Mouse (Mus musculus) left cerebral cortex, postnatal 10 days (tissue): ENCODE data around the gene Tcp11. TPM values are rescaled to one million over a fixed set of nuclear protein-coding genes. Genes with fewer than 3 reads are reported as not detected.
A peak's percentile ranks its signal among the peaks of the same experiment; 100 is the strongest.

Experiments
- DNase-seq, 2 experiments: peaks; one replicate each; pipeline ENCODE4 v3.0.0; 2021 to 2022; ENCODE audit warnings: low spot score in 2 of 2, mixed read lengths in 1 of 2; ENCODE audit errors: extremely low spot score in 1 of 2
- intact Hi-C: fragments of 180-260 bp; cut with DNase I; formaldehyde crosslinking; loops from one replicate; pipeline ENCODE4 v1.15.1; 2025
- total RNA-seq, 2 experiments: library from RNA; stranded (reverse); gene quantifications; 2 replicates each; pipeline ENCODE4 v1.2.3; 2021

The Tcp11 gene
- total RNA-seq, 2 experiments from 2014 or later, result 1.6 to 2.4 TPM

DNA sequence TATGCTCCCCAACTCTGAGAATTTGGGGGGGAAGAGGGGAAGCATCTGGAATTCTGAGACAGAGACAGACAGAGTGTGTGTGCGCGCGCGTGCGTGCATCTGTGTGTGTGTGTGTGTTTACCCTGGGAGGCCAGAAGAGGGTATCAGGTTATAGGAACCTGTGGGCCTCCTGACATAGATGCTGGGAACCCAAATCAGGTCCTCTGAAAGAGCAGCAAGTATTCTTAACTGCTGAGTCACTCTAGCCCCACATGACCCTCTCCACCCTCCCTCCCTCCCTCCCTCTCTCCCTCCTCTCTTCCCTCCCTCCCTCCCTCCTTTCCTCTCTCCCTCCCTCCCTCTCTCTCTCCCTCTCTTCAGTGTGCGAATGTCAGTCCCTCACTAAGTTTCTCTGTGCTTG lies 8.3 kb upstream of the Tcp11 start:
- no peak for DNase-seq
- intact Hi-C loops, result loop anchor here (10.0 kb wide), 1 partner anchor 246 kb away; no protein-coding TSS in a partner anchor

DNA sequence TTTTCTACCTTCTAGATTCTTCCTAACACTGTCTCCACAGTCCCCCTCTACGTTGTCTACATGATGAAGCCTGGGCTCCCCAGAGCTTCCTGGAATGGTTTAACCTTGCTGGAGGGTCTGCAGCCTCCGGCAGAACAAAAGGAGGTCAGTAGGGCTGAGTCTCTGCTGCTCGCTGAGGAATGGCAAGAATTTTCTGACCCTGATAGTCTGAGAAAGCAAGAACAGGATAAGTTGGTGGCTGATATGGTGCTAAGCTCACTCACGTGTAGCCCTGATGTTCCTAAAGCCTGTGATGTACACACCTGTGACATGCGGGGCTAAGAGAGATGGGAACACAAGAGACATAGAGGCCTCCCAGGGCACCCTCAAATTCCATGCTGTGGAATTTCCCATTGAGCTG lies 7.0 kb upstream of the Tcp11 start:
- no peak for DNase-seq
- intact Hi-C loops, result loop anchor here (10.0 kb wide), 1 partner anchor 247 kb away; no protein-coding TSS in a partner anchor

DNA sequence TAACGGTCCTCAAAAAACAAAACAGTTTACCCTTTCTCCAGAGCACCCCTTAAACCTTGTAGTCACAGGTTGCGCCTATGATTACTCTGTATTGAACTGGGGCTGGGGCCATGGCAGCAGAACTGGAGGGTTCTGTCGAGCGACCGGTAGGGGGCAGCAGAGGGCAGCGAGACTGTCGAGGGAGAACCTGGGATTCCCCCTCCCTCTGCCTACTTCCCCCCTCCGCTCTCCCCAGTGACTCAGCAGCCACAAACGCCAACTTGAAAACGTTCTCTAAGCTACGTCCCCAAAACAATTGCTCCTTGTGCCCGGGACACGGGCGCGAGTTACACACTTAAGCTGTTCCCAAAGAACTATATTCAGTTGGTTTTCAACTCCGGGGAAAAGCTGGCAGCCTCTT lies 4.5 kb upstream of the Tcp11 start:
- intact Hi-C loops, result loop anchor here (1.0 to 10.0 kb wide), 3 partner anchors 50 to 250 kb away; no protein-coding TSS in a partner anchor
- DNase-seq, result peak; percentile 79 to 93

- no peak for DNase-seq
- intact Hi-C loops, result loop anchor here (2.0 to 10.0 kb wide), 2 partner anchors 50 to 250 kb away; no protein-coding TSS in a partner anchor
These were observed 4.0 kb upstream of the Tcp11 start for GRCm38 (mm10) chr17:28084395-28084905.

DNA sequence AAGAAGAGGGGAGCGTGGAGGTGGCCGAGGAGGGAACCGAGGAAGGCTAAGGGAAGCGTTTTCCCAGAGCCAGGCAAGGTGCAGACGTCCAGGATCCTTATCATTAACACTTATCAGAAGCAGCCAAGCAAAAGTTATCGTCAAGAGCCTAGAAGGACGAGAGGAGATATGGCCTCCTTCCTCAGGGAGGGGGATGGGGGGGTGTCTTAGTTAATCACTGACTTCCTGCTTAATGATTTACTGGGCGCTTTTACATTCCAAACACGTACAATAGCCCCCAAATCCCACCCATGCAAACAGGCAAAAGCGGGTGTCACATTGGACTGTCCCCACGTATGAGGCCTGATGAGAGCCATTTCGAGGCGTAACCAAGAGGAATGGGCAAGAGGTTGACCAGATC lies 2.4 kb upstream of the Tcp11 start:
- DNase-seq, result no peak
- intact Hi-C loops, result loop anchor here (10.0 kb wide), 1 partner anchor 252 kb away; no protein-coding TSS in a partner anchor

DNA sequence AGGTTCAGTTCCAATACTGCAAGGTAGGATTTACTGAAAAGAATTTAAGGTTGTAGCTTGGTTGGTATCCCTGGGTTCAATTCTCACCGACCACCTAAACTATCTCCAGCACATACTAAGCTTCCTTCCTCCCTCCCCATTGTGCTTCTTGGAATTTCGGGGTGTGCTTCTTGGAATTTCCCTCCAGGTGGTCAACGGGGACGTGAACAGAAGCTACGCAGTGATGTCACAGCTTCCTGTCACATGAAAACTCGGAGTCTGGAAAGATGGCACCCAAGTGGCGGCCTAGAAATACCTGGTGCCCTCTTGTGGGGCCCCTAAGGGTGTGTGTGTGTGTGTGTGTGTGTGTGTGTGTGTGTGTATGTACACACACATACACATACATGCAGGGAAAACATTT lies 1.4 kb upstream of the Tcp11 start:
- no peak for DNase-seq
- intact Hi-C loops, result loop anchor here (10.0 kb wide), 1 partner anchor 253 kb away; no protein-coding TSS in a partner anchor

DNA sequence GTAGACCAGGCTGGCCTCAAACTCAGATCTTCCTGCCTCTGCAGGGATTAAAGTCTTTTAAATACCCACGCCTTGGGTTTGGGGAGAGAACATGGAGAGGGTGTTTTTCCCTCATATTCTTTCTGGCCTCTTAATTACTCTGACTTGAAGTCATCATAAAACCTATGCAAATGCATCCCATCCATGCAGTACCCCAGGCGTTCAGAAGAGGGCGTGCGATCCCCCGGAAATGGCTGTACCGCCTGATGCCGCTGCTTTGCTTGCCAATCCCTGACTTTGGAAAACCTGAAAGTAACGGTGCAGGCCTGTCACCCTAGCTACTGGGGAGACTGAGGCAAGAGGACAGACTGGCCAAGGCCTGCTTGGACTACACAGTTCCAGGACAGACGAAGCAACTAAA lies 946 bp upstream of the Tcp11 start:
- DNase-seq, result no peak
- intact Hi-C loops, result loop anchor here (10.0 kb wide), 1 partner anchor 253 kb away; no protein-coding TSS in a partner anchor

GRCm38 (mm10) chr17:28080817-28081165 lies 352 bp upstream of the Tcp11 start:
- no peak for DNase-seq
- intact Hi-C loops, result loop anchor here (10.0 kb wide), 1 partner anchor 254 kb away; no protein-coding TSS in a partner anchor

GRCm38 (mm10) chr17:28079618-28080017 lies 821 bp downstream of the Tcp11 start:
- peak; percentile 71 to 91 for DNase-seq
- intact Hi-C loops, result loop anchor here (10.0 kb wide), 1 partner anchor 255 kb away; no protein-coding TSS in a partner anchor

DNA sequence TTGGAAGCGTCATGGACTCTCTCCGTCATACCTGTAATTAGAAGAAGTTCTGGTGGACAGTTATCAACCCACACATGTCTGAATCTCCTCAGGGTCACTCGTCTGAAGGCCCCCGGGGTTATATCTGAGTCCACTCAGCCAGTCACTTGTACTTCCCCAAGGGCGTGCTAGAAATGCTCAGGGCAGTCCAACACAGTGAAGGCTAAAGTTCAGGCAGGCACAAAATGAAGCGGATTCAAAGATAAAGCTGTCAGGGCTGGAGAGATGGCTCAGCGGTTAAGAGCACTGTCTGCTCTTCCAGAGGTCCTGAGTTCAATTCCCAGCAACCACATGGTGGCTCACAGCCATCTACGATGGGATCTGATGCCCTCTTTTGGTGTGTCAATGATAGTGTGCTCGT lies 2.4 kb downstream of the Tcp11 start:
- DNase-seq, result no peak
- intact Hi-C loops, result no loop called here

DNA sequence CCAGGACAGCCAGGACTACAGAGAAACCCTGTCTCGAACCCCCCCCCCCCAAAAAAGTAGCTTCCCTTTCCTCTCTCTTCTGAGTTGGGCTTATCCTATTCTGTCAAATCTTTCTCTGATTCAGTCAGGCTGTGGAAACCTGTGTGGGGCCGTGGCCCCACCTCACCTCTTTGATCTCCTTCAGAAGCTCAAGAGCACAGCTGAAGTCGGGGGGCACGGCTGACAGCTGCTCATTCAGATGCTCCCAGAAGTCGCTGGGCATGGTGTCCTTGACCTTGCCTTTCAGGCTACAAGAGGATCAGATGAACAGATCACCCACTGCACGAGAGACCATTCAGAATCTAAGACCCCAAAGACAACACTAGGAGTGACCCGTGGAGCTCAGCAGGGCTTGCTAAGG lies 6.0 kb downstream of the Tcp11 start:
- intact Hi-C loops, result loop anchor here (5.0 kb wide), 1 partner anchor 167 kb away; the partner anchor contains the start of genes Anks1 and Taf11
- no peak for DNase-seq

DNA sequence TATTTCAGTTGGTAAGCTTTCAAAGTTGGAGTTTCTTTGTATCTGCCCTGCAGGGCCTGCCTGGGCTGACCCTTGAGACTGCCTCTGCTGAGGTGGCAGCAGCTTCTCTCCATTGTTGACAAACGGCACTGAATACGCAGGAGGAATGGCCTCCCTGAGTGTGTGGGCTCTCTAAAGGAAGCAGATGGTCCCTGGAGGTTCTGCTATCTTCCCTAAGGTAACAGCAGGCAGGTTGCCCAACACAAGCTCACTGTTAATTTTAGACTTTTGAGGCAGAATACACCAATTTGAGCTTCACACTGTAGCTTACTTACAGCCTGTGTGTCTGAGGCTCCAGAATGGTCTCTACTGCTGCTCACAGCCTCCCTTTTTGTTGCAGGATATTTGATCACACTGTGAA lies 7.7 kb downstream of the Tcp11 start:
- peak in 1 of 2 experiments; percentile 44 for DNase-seq
- intact Hi-C loops, result loop anchor here (5.0 kb wide), 1 partner anchor 165 kb away; the partner anchor contains the start of genes Anks1 and Taf11

- intact Hi-C loops, result loop anchor here (5.0 kb wide), 1 partner anchor 163 kb away; the partner anchor contains the start of genes Anks1 and Taf11
- no peak for DNase-seq
These were observed 10.2 kb downstream of the Tcp11 start for GRCm38 (mm10) chr17:28070256-28070655.

DNA sequence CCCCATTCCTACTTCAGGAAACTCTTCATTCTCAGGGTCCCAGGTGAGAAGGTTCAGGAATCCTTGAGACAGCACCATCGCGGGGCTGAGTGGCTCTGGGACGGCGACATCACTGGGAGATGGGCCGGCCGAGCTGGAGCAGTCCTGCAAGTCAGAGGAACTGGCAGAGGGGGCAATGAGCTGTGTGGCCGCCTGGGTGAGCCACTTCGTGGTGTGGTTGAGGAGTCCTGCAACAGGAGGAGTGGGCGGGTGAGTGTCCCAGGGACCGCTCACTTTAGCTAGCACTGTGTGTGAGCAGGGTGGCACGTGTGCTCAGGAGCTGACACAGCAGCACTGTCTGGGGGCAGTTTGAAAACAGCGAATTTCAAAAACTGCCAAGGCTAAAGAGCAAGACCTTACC lies 11.0 kb downstream of the Tcp11 start:
- intact Hi-C loops, result no loop called here
- DNase-seq, result no peak

DNA sequence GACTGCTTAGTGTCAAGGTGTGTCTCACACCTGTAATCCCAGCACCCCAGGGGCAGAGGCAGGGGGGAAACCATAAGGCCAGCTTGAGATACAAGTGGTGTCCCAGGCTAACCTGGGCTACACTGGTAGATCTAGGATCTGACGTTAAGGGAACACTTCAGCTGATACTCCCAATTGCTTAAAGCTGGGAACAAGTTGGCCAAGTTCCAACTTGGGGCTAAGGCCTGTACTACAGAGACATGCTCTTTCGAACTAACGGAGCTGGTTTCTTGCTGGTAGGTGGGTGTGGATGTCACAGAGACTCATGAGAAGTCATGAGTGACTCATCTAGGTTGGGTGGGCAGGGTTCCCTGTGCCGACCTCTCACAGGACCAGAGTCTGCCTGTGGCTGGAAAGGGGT lies 13.1 kb downstream of the Tcp11 start:
- intact Hi-C loops, result no loop called here
- DNase-seq, result no peak

DNA sequence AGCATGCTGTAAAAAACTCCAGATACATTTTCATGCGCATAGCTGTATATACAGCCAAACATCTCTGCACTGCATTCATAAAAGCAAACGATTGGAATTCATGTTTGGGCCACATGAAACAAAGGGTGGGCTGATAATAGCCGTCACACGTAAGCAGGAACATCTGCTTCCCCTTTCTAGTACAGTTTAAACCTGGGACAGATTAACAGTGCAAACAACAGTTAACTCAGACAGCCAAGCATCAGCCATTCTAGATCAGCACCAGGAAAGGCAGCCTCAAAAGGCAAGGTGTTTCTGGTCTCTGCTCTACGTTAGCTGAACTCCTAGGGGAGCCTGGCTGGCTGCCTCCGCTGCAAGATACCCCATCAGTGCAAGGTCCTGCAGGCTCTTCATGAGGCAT lies 17.3 kb downstream of the Tcp11 start:
- no peak for DNase-seq
- intact Hi-C loops, result no loop called here

DNA sequence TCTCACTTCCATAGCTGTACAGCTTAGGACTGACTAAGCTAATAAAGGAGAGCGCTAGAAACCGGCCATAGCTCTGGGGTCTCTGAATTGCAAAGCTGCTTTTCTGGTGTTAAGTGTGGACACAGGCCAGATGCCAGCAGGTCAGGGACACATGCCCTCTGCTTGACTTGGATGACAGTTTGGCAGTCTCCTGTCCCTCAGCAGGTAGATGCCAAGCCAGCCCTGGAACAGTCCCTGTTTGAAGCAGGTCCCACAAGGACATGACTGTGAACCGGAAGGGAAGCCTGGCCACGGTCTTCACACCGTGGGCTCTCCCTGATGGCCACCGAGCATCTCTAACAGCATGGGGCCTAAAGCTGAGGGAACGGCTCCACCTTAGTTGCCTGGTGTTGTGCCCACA lies 17.7 kb downstream of the Tcp11 start:
- intact Hi-C loops, result no loop called here

GRCm38 (mm10) chr17:28061472-28061871 lies 19.0 kb downstream of the Tcp11 start:
- intact Hi-C loops, result no loop called here

More for the DNA sequence above, 17.7 kb downstream of the Tcp11 start:
- no peak for DNase-seq

DNA sequence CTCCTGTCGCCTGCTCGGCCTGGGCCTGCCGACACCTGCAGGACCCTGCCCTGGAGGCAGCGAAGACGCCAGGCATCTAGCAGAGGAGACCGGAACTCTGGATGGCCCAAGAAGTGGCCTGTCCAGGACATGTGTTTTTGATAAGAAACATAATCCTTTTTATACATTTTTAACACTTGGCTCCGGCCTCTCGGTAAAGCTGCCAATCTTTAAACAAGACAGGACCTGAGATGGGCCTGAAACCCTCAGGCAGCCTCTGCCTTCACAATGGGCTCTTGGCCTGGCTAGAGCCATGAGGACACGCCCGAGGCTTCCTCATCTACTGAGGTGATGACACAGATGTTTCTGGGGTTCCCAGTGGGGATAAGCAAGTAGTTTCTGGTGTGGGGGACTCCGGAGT lies 19.8 kb downstream of the Tcp11 start:
- no peak for DNase-seq
- intact Hi-C loops, result no loop called here

More at GRCm38 (mm10) chr17:28061472-28061871, 19.0 kb downstream of the Tcp11 start:
- DNase-seq, result peak; percentile 37 to 61

DNA sequence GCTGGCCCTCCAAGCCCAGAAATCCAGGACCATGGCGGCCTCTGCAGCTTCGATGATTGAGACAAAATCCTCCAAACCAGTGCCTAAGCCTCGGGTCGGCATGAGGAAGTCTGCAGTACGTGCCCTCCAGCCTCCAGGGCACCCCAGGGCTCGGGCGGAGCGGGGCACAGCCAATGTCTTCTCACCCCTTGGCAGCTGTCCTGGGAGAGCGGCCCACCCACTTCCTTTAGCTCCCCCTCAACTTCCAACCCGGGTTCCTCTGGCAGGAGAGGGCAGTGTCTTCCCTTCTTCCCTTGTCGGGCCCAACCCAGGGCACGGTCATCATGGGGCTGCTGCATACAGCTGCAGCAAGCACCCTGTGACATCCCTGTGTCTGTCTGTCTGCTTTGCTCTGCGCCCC lies 22.1 kb downstream of the Tcp11 start:
- DNase-seq, result no peak
- intact Hi-C loops, result loop anchor here (10.0 kb wide), 1 partner anchor 154 kb away; the partner anchor contains the start of genes Anks1 and Taf11
